Mouse (Mus musculus): Measurements from ENCODE around the gene Tmprss4. TPM values are rescaled to one million over a fixed set of nuclear protein-coding genes. Genes with fewer than 3 reads are reported as not detected.

Tmprss4 gene
- total and polyA plus RNA-seq, 2 experiments from 2014 or later = 0.11 TPM; not detected in 1

GRCm38 (mm10) chr9:45246060-45246459, 42.2 kb upstream of the Tmprss4 start:
- no peaks in the 10 kb centered on the region for H3K9me3 ChIP-seq (ENCODE audit: low read length)
- no peak for DNase-seq (ENCODE audit: low spot score)
- ATAC-seq (ENCODE audit: low FRiP score) = no peak
- no peak overlapping the region for H3K9ac ChIP-seq (replicated peaks; ENCODE audit: low read length, poor library complexity, severe bottlenecking)
- H3K27me3 ChIP-seq (ENCODE audit: insufficient read depth, low read length) = no peaks in the 10 kb centered on the region
- 87% methylated on average over 6 of the region's 6 CpGs for WGBS
- no peak overlapping the region for H3K27ac ChIP-seq (ENCODE audit: low read depth, low read length)
- no peak overlapping the region for H3K4me3 ChIP-seq (ENCODE audit: low read depth, low read length)
- no peaks in the 10 kb centered on the region for H3K36me3 ChIP-seq (ENCODE audit: insufficient read depth, low read length)
- H3K4me1 ChIP-seq (ENCODE audit: insufficient read depth, low read length) = no peaks in the 10 kb centered on the region
- no peak for TF ChIP-seq CTCF (IDR thresholded peaks at IDR 0.05)
- H3K4me2 ChIP-seq (ENCODE audit: low read depth, low read length, poor library complexity, severe bottlenecking) = no peak overlapping the region

- no peak overlapping the region for H3K4me2 ChIP-seq (ENCODE audit: low read depth, low read length, poor library complexity, severe bottlenecking)
- H3K27me3 ChIP-seq (ENCODE audit: insufficient read depth, low read length) = no peaks in the 10 kb centered on the region
- ATAC-seq (ENCODE audit: low FRiP score) (no peak), DNase-seq (ENCODE audit: low spot score) (no peak)
- H3K9ac ChIP-seq (replicated peaks; ENCODE audit: low read length, poor library complexity, severe bottlenecking) = no peak overlapping the region
- no peaks in the 10 kb centered on the region for H3K4me1 ChIP-seq (ENCODE audit: insufficient read depth, low read length)
- H3K27ac ChIP-seq (ENCODE audit: low read depth, low read length) = no peak overlapping the region
- WGBS = 92% methylated on average over 1 of the region's 1 CpGs
- H3K36me3 ChIP-seq (ENCODE audit: insufficient read depth, low read length) = no peaks in the 10 kb centered on the region
- no peaks in the 10 kb centered on the region for H3K9me3 ChIP-seq (ENCODE audit: low read length)
- no peak overlapping the region for H3K4me3 ChIP-seq (ENCODE audit: low read depth, low read length)
- TF ChIP-seq CTCF (IDR thresholded peaks at IDR 0.05) = no peak
Observed at GRCm38 (mm10) chr9:45245432-45245831, 41.5 kb upstream of the Tmprss4 start.

GRCm38 (mm10) chr9:45241397-45241796, 37.5 kb upstream of the Tmprss4 start:
- Histone ChIP-seq H3K27me3 (ENCODE audit: insufficient read depth, low read length) (no peaks in the 10 kb centered on the region), H3K27ac (ENCODE audit: low read depth, low read length) (no peak overlapping the region), H3K4me1 (ENCODE audit: insufficient read depth, low read length) (no peaks in the 10 kb centered on the region), H3K36me3 (ENCODE audit: insufficient read depth, low read length) (no peaks in the 10 kb centered on the region), H3K9me3 (ENCODE audit: low read length) (no peaks in the 10 kb centered on the region), H3K4me2 (ENCODE audit: low read depth, low read length, poor library complexity, severe bottlenecking) (no peak overlapping the region), H3K9ac (replicated peaks; ENCODE audit: low read length, poor library complexity, severe bottlenecking) (no peak overlapping the region), H3K4me3 (ENCODE audit: low read depth, low read length) (no peak overlapping the region)
- DNase-seq (ENCODE audit: low spot score) = no peak
- no peak for ATAC-seq (ENCODE audit: low FRiP score)
- no peak for TF ChIP-seq CTCF (IDR thresholded peaks at IDR 0.05)
- WGBS = 71% methylated on average over 5 of the region's 5 CpGs

- no peak for TF ChIP-seq CTCF (IDR thresholded peaks at IDR 0.05)
- WGBS = 56% methylated on average over 7 of the region's 7 CpGs
- H3K4me1 ChIP-seq (ENCODE audit: insufficient read depth, low read length) = no peaks in the 10 kb centered on the region
- no peaks in the 10 kb centered on the region for H3K9me3 ChIP-seq (ENCODE audit: low read length)
- no peaks in the 10 kb centered on the region for H3K27me3 ChIP-seq (ENCODE audit: insufficient read depth, low read length)
- ATAC-seq (ENCODE audit: low FRiP score) (no peak), DNase-seq (ENCODE audit: low spot score) (no peak)
- no peaks in the 10 kb centered on the region for H3K36me3 ChIP-seq (ENCODE audit: insufficient read depth, low read length)
- no peak overlapping the region for H3K9ac ChIP-seq (replicated peaks; ENCODE audit: low read length, poor library complexity, severe bottlenecking)
- no peak overlapping the region for H3K4me2 ChIP-seq (ENCODE audit: low read depth, low read length, poor library complexity, severe bottlenecking)
- H3K4me3 ChIP-seq (ENCODE audit: low read depth, low read length) = no peak overlapping the region
- H3K27ac ChIP-seq (ENCODE audit: low read depth, low read length) = no peak overlapping the region
Observed at GRCm38 (mm10) chr9:45236744-45237143, 32.9 kb upstream of the Tmprss4 start.

- H3K4me3 ChIP-seq (ENCODE audit: low read depth, low read length) = no peak overlapping the region
- WGBS = 81% methylated on average over 6 of the region's 6 CpGs
- no peaks in the 10 kb centered on the region for H3K9me3 ChIP-seq (ENCODE audit: low read length)
- TF ChIP-seq CTCF (IDR thresholded peaks at IDR 0.05) = no peak
- no peaks in the 10 kb centered on the region for H3K4me1 ChIP-seq (ENCODE audit: insufficient read depth, low read length)
- H3K27me3 ChIP-seq (ENCODE audit: insufficient read depth, low read length) = no peaks in the 10 kb centered on the region
- no peak overlapping the region for H3K9ac ChIP-seq (replicated peaks; ENCODE audit: low read length, poor library complexity, severe bottlenecking)
- no peak overlapping the region for H3K4me2 ChIP-seq (ENCODE audit: low read depth, low read length, poor library complexity, severe bottlenecking)
- no peaks in the 10 kb centered on the region for H3K36me3 ChIP-seq (ENCODE audit: insufficient read depth, low read length)
- no peak overlapping the region for H3K27ac ChIP-seq (ENCODE audit: low read depth, low read length)
- ATAC-seq (ENCODE audit: low FRiP score) = no peak
- DNase-seq (ENCODE audit: low spot score) = no peak
Observed at GRCm38 (mm10) chr9:45235668-45236227, 31.9 kb upstream of the Tmprss4 start.

- no peak for TF ChIP-seq CTCF (IDR thresholded peaks at IDR 0.05)
- Histone ChIP-seq H3K36me3 (ENCODE audit: insufficient read depth, low read length) (no peaks in the 10 kb centered on the region), H3K9me3 (ENCODE audit: low read length) (no peaks in the 10 kb centered on the region), H3K27ac (ENCODE audit: low read depth, low read length) (no peak overlapping the region), H3K27me3 (ENCODE audit: insufficient read depth, low read length) (no peaks in the 10 kb centered on the region), H3K4me3 (ENCODE audit: low read depth, low read length) (no peak overlapping the region), H3K4me2 (ENCODE audit: low read depth, low read length, poor library complexity, severe bottlenecking) (no peak overlapping the region), H3K4me1 (ENCODE audit: insufficient read depth, low read length) (no peaks in the 10 kb centered on the region), H3K9ac (replicated peaks; ENCODE audit: low read length, poor library complexity, severe bottlenecking) (no peak overlapping the region)
- WGBS = 87% methylated on average over 8 of the region's 8 CpGs
- no peak for DNase-seq (ENCODE audit: low spot score)
- no peak for ATAC-seq (ENCODE audit: low FRiP score)
Observed at GRCm38 (mm10) chr9:45229359-45229758, 25.5 kb upstream of the Tmprss4 start.
